Mouse (Mus musculus): ENCODE data around the gene Col24a1. TPM values are rescaled to one million over a fixed set of nuclear protein-coding genes. Genes with fewer than 3 reads are reported as not detected.

The Col24a1 gene
- polyA plus RNA-seq, 1 experiment from 2014 or later, result 0.37 TPM

GRCm38 (mm10) chr3:145548441-145549415, 256.5 kb downstream of the Col24a1 start:
- ATAC-seq (ENCODE audit: low FRiP score, low TSS enrichment) (no peak), DNase-seq (no peak)
- Histone ChIP-seq H3K4me1 (ENCODE audit: control insufficient read depth, insufficient read depth, low read length) (no peaks in the 10 kb centered on the region), H3K9me3 (ENCODE audit: control insufficient read depth, low read length) (no peaks in the 10 kb centered on the region), H3K9ac (replicated peaks; ENCODE audit: low read length) (no peak overlapping the region), H3K4me3 (replicated peaks; ENCODE audit: low read depth, low read length) (no peak overlapping the region), H3K36me3 (ENCODE audit: control insufficient read depth, insufficient read depth, low read length) (no peaks in the 10 kb centered on the region), H3K4me2 (ENCODE audit: low read length) (no peak overlapping the region), H3K27me3 (ENCODE audit: control insufficient read depth, insufficient read depth, low read length) (no peaks in the 10 kb centered on the region), H3K27ac (replicated peaks; ENCODE audit: low read depth, low read length) (no peak overlapping the region)
- 69% methylated on average over 10 of the region's 10 CpGs for WGBS

- Histone ChIP-seq H3K27ac (replicated peaks; ENCODE audit: low read depth, low read length) (no peak overlapping the region), H3K4me3 (replicated peaks; ENCODE audit: low read depth, low read length) (no peak overlapping the region), H3K9me3 (ENCODE audit: control insufficient read depth, low read length) (no peaks in the 10 kb centered on the region), H3K4me2 (ENCODE audit: low read length) (no peak overlapping the region), H3K4me1 (ENCODE audit: control insufficient read depth, insufficient read depth, low read length) (no peaks in the 10 kb centered on the region), H3K9ac (replicated peaks; ENCODE audit: low read length) (no peak overlapping the region), H3K27me3 (ENCODE audit: control insufficient read depth, insufficient read depth, low read length) (no peaks in the 10 kb centered on the region), H3K36me3 (ENCODE audit: control insufficient read depth, insufficient read depth, low read length) (no peaks in the 10 kb centered on the region)
- 71% methylated on average over 3 of the region's 3 CpGs for WGBS
- ATAC-seq (ENCODE audit: low FRiP score, low TSS enrichment) (no peak), DNase-seq (no peak)
Observed at GRCm38 (mm10) chr3:145550216-145550615, 257.9 kb downstream of the Col24a1 start.

- H3K4me2 ChIP-seq (ENCODE audit: low read length), result no peak overlapping the region
- WGBS, result 81% methylated on average over 2 of the region's 2 CpGs
- no peaks in the 10 kb centered on the region for H3K4me1 ChIP-seq (ENCODE audit: control insufficient read depth, insufficient read depth, low read length)
- H3K36me3 ChIP-seq (ENCODE audit: control insufficient read depth, insufficient read depth, low read length), result no peaks in the 10 kb centered on the region
- DNase-seq (no peak), ATAC-seq (ENCODE audit: low FRiP score, low TSS enrichment) (no peak)
- no peak overlapping the region for H3K27ac ChIP-seq (replicated peaks; ENCODE audit: low read depth, low read length)
- no peaks in the 10 kb centered on the region for H3K9me3 ChIP-seq (ENCODE audit: control insufficient read depth, low read length)
- H3K27me3 ChIP-seq (ENCODE audit: control insufficient read depth, insufficient read depth, low read length), result no peaks in the 10 kb centered on the region
- H3K4me3 ChIP-seq (replicated peaks; ENCODE audit: low read depth, low read length), result no peak overlapping the region
- H3K9ac ChIP-seq (replicated peaks; ENCODE audit: low read length), result no peak overlapping the region
Observed at GRCm38 (mm10) chr3:145554388-145554787, 262.1 kb downstream of the Col24a1 start.

- no peaks in the 10 kb centered on the region for H3K4me1 ChIP-seq (ENCODE audit: control insufficient read depth, insufficient read depth, low read length)
- H3K27ac ChIP-seq (replicated peaks; ENCODE audit: low read depth, low read length), result no peak overlapping the region
- H3K36me3 ChIP-seq (ENCODE audit: control insufficient read depth, insufficient read depth, low read length), result no peaks in the 10 kb centered on the region
- no peak overlapping the region for H3K4me3 ChIP-seq (replicated peaks; ENCODE audit: low read depth, low read length)
- no peak overlapping the region for H3K4me2 ChIP-seq (ENCODE audit: low read length)
- ATAC-seq (ENCODE audit: low FRiP score, low TSS enrichment) (no peak), DNase-seq (no peak)
- H3K9me3 ChIP-seq (ENCODE audit: control insufficient read depth, low read length), result no peaks in the 10 kb centered on the region
- no peaks in the 10 kb centered on the region for H3K27me3 ChIP-seq (ENCODE audit: control insufficient read depth, insufficient read depth, low read length)
- H3K9ac ChIP-seq (replicated peaks; ENCODE audit: low read length), result no peak overlapping the region
- 95% methylated on average over 10 of the region's 10 CpGs for WGBS
Observed at GRCm38 (mm10) chr3:145556206-145556605, 263.9 kb downstream of the Col24a1 start.

GRCm38 (mm10) chr3:145559675-145560074, 267.4 kb downstream of the Col24a1 start:
- H3K27me3 ChIP-seq (ENCODE audit: control insufficient read depth, insufficient read depth, low read length), result no peaks in the 10 kb centered on the region
- ATAC-seq (ENCODE audit: low FRiP score, low TSS enrichment) (no peak), DNase-seq (no peak)
- no peak overlapping the region for H3K9ac ChIP-seq (replicated peaks; ENCODE audit: low read length)
- no peak overlapping the region for H3K4me2 ChIP-seq (ENCODE audit: low read length)
- no peak overlapping the region for H3K27ac ChIP-seq (replicated peaks; ENCODE audit: low read depth, low read length)
- H3K4me1 ChIP-seq (ENCODE audit: control insufficient read depth, insufficient read depth, low read length), result no peaks in the 10 kb centered on the region
- no peaks in the 10 kb centered on the region for H3K36me3 ChIP-seq (ENCODE audit: control insufficient read depth, insufficient read depth, low read length)
- H3K4me3 ChIP-seq (replicated peaks; ENCODE audit: low read depth, low read length), result no peak overlapping the region
- 95% methylated on average over 5 of the region's 5 CpGs for WGBS
- H3K9me3 ChIP-seq (ENCODE audit: control insufficient read depth, low read length), result 0 out of 2 replicates have a peak, but pooled peaks cover 2% of the 10 kb centered on the region

GRCm38 (mm10) chr3:145560117-145560516, 267.8 kb downstream of the Col24a1 start:
- H3K9ac ChIP-seq (replicated peaks; ENCODE audit: low read length), result no peak overlapping the region
- WGBS, result 88% methylated on average over 4 of the region's 4 CpGs
- ATAC-seq (ENCODE audit: low FRiP score, low TSS enrichment), result no peak

GRCm38 (mm10) chr3:145574468-145574867, 282.2 kb downstream of the Col24a1 start:
- Histone ChIP-seq H3K9ac (replicated peaks; ENCODE audit: low read length) (no peak overlapping the region), H3K9me3 (ENCODE audit: control insufficient read depth, low read length) (no peaks in the 10 kb centered on the region), H3K36me3 (ENCODE audit: control insufficient read depth, insufficient read depth, low read length) (peaks cover 14% of the 10 kb centered on the region), H3K4me2 (ENCODE audit: low read length) (no peak overlapping the region), H3K4me1 (ENCODE audit: control insufficient read depth, insufficient read depth, low read length) (peaks cover 12% of the 10 kb centered on the region), H3K27me3 (ENCODE audit: control insufficient read depth, insufficient read depth, low read length) (no peaks in the 10 kb centered on the region), H3K4me3 (replicated peaks; ENCODE audit: low read depth, low read length) (no peak overlapping the region), H3K27ac (replicated peaks; ENCODE audit: low read depth, low read length) (no peak overlapping the region)
- no peak for ATAC-seq (ENCODE audit: low FRiP score, low TSS enrichment)
- 88% methylated on average over 3 of the region's 3 CpGs for WGBS
- DNase-seq, result no peak

More at GRCm38 (mm10) chr3:145560117-145560516, 267.8 kb downstream of the Col24a1 start:
- Histone ChIP-seq H3K9me3 (ENCODE audit: control insufficient read depth, low read length) (0 out of 2 replicates have a peak, but pooled peaks cover 2% of the 10 kb centered on the region), H3K36me3 (ENCODE audit: control insufficient read depth, insufficient read depth, low read length) (no peaks in the 10 kb centered on the region), H3K4me1 (ENCODE audit: control insufficient read depth, insufficient read depth, low read length) (no peaks in the 10 kb centered on the region), H3K4me2 (ENCODE audit: low read length) (no peak overlapping the region), H3K4me3 (replicated peaks; ENCODE audit: low read depth, low read length) (no peak overlapping the region), H3K27me3 (ENCODE audit: control insufficient read depth, insufficient read depth, low read length) (no peaks in the 10 kb centered on the region), H3K27ac (replicated peaks; ENCODE audit: low read depth, low read length) (no peak overlapping the region)
- no peak for DNase-seq

GRCm38 (mm10) chr3:145575340-145575739, 283.1 kb downstream of the Col24a1 start:
- Histone ChIP-seq H3K4me1 (ENCODE audit: control insufficient read depth, insufficient read depth, low read length) (peaks cover 12% of the 10 kb centered on the region), H3K4me2 (ENCODE audit: low read length) (peak overlapping the region; percentile 92; the same call in 1 of the 2 replicates), H3K4me3 (replicated peaks; ENCODE audit: low read depth, low read length) (peak overlapping the region; percentile 75; the same call in 1 of the 2 replicates), H3K9me3 (ENCODE audit: control insufficient read depth, low read length) (no peaks in the 10 kb centered on the region), H3K36me3 (ENCODE audit: control insufficient read depth, insufficient read depth, low read length) (peaks cover 18% of the 10 kb centered on the region), H3K27ac (replicated peaks; ENCODE audit: low read depth, low read length) (no peak overlapping the region), H3K27me3 (ENCODE audit: control insufficient read depth, insufficient read depth, low read length) (no peaks in the 10 kb centered on the region), H3K9ac (replicated peaks; ENCODE audit: low read length) (no peak overlapping the region)
- no peak for ATAC-seq (ENCODE audit: low FRiP score, low TSS enrichment)
- WGBS, result 89% methylated on average over 7 of the region's 7 CpGs
- DNase-seq, result no peak

All from midbrain, embryonic 14.5 days (tissue).